Mouse (Mus musculus) embryo, embryonic 11 days (tissue): Measurements from ENCODE around the gene Pkdcc.

Experiments
- DNase-seq: peaks from one replicate; pipeline ENCODE4 v3.0.0-alpha.2; 2015

Pkdcc gene

DNA sequence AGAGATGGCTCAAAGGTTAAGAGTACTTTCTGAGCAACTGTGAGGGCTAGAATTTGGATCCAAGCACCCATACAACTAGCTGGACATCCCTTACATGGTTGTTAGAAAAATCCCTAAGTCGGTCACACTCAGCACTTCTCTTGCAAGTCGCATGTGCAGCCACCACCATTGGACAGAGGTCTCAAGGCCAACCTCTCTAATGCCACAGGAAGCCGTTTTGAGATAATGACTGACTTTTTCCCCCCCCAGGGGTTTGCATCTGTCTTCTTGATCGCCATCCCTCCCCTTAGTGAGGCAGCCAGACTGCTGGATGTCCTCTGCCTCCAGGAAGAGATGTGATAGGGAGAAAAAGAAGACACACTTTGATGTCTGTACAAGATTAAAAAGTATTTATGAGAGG, 32.1 kb downstream of the Pkdcc start:
- no peak for DNase-seq

DNA sequence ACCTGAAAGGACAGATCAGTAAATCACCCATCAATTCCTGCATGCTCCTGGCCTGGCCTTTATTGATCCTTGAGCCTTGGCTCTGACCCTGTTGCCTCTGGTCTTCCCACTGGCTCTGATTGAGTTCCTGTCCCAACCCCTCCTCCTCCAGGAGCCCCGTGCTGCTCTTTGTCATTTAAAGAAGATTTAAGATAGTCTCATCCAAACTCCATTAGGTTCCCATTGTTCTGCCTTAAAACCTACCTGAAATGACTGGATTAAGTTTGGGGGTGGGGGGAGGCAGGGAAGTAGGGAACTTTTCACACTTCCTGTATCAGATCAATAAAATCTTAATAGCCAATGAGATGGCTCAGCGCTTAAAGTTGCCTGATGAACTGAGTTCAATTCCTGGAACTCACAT, 33.4 kb downstream of the Pkdcc start:
- DNase-seq = no peak

DNA sequence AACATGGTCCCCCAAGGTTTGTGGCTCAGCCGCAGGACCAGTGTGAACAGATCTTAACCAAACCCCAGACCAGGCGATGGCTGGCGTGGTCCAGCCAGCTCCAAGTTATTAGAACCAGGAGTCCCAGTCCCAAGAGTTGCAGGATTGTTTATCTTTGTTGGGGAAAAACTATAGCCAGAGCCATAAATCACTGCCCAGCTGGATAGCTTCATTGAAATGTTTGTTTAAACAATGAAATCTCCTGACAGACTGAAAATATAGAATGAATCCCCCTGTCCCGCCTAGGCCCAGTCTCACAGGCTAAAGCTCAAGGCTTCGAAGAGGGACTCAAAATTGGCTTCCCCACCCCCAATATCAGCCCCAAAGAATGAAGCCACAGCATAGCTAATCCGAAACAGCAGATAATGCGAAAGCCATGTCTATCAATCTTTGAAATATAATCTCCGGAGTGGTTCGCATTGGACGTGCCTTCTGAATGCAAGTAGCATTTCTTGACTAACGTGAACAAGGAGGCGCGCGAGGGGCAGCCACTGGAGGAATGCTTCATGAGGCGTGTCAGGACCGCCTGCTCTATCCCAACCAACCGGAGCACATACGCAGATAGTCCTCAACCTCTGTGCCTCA, 35.9 kb downstream of the Pkdcc start:
- DNase-seq = peak; percentile 44

DNA sequence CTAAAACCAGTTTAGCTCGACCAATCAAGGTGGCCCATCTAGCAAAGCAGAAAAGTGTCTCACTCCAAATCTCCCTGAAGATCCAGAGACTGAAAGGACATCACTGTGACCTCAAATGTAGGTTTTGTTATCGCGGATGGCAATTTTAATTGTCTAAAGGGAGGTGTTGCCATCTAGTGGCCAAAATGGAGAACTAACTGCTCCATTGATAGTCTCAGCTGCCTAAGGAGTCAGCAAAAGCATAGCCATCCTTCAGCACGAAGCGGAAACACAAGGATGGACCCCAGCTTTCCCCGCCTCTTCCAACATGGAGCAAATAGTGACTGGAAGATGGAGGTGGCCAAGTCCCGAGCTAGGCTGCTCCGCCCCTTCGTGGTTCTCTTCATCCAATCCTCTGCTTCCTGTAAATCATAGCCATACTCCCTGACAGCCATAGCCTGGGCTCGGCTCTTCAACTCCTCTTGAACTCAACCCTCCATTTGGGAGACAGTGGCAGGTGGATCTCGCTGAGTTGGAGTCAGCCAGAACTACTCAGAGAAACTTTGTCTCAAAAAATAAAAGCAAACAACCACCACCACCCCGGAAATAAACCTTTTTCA, 38.1 kb downstream of the Pkdcc start:
- peak; percentile 78 for DNase-seq

DNA sequence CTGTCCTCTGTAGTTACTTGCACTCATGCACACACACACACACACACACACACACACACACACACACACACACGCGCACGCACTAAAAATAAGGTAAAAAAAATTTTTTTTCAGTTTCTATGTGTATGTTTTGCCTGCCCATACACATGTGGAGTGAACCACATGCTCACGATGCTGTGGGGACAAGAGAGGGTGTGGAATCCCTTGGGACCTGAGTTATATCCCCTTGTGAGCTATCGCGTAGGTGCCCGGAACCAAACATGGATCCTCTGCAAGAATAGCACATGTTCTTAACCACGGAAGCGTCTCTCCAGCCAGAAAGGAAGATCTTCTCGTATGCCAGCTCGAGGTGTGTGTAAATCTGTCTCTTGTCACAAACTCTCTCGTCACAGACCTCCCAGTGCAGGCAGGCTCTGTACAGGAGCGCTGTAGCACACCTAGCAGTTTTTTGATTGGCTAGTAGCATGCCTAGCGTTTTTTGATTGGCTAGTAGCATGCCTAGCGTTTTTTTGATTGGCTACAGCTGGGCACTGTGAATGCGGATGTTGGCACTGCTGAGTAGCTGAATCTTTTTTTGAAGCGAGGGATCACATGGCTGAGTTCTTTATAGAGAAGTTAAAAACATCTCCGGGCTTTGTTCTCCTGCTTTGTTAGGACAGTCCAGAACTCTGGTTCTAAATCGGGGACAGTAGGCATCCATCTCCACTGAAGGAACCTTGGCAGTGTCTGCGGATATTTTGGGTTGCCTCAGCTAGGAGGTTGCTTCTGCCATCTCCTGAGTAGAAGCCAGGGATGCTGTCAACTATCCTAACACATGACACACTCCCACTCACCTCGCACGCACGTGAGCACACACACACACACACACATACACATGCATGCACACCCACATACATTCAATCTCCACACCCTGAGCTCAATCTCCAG, 52.4 kb downstream of the Pkdcc start:
- DNase-seq = peak; percentile 87

DNA sequence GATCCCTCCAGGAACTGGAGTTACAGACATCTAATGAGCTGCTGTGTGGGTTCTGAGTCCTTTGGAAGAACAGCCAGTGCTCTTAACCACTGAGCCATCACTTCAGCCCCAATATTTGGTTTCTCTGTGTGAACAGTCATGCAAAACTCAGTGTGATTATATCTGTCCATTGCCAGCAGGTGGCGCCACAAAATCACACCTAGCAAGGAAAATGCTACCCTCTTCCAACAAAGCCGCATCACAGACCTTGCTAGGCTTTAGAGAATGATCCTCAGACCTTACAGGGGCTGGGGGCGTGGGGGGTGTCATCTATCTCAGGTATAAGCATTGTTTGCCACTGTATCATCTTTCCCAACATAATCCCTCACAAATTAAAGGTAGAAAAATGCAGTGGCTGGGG, 56.4 kb downstream of the Pkdcc start:
- peak; percentile 91 for DNase-seq

DNA sequence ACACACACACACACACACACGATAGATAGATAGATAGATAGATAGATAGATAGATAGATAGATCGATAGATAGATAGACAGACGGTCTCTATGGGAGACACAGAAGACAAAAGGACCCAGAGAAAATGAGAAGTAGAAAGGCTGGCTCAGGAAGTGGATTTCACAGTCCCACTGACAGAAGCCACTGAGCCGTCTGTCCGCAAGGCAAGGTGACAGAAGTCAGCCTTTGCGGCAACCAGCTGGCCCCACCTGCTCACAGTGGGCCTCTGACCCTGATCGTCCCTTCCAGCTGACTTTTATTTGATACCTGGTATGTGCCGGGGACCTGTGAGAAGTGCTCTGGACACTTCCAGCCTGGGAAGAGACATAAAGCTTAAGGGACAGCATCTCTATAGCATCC, 57.5 kb downstream of the Pkdcc start:
- no peak for DNase-seq

DNA sequence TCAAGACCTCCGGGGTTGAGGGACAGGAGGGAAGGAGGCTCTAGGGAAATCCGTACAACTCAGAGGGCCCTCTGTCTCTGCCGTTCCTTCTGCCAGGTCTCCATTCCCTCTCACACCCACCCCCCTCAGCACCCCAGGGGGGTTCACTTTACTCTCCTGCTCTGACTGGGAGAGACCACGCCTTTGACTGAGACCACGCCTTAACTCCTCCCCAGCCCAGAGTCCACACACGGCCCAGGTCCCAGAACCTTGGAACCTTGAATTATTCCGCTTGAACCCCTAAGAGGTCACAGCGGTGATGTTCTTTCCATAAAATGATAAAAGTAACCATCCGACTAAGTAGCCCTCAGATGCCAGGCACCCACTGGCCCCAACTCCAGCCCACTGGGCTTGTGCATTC, 58.5 kb downstream of the Pkdcc start:
- no peak for DNase-seq

DNA sequence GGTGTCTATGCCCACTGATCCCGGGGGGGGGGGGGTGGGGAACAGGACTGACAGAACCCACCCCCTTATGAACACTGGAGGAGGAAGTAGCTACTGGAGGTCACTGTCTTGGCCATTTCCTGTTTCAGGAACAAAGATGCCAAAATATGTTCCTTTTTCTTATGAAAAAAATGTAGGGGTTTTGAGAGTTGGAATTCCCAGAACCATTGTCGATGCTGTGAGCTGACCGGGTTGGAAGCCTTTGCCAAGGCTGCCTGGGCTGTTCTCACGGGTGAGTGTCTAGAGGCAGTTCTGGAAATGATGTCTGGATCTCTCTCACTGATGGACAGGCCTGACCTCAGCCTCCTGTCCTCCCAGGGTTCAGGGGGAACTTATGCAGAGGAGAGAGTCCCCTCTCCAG, 59.0 kb downstream of the Pkdcc start:
- no peak for DNase-seq
